Mouse (Mus musculus): ENCODE measurements around the gene Dhodh.

DNA sequence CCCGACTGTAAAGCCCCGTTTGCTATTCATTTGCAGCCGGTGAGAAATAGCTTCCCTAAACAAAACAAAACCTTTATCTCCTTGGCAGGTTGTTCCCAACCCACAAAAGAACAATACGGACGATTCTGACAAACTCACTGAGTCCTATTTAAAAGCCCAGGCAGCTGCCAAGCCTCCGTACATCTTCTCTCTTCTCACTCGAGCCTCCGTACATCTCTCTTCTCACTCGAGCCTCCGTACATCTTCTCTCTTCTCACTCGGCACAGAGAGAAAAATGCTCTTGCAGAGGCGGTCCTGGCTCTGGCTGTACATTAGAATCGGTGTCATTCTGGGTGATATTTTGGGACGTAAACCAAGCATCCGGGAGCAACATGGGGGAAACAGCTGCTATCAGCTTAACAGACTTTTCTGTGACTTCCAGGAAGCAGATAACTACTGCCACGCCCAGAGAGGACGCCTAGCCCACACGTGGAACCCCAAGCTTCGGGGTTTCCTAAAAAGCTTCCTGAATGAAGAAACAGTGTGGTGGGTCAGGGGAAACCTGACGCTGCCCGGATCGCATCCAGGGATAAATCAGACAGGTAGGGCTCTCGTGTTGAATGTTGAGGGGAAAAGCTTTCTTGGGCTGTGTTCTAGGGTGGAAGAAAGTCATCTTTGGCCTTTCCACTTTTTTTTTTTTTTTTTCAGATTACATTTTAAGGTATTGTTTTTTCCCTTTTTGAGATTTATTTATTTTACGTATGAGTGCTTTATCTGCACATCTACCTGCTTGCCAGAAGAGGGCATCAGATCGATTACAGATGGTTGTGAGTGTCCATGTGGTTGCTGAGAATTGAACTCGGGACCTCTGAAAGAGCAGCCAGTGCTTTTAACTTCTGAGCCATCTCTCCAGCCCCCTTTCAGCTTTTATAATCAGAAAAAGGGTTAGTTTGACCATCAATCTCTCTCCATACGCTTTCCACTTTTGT is 6.1 kb upstream of the Dhodh start, which contains the start of gene Pkd1l3:
- TF ChIP-seq CTCF (IDR thresholded peaks at IDR 0.05; ENCODE audit: extremely low read depth, insufficient read length, insufficient replicate concordance, low read depth, low read length): no peak
- TF ChIP-seq POLR2A (IDR thresholded peaks at IDR 0.05; ENCODE audit: low read depth, low read length): no peak

Data from small intestine, adult 2 months (tissue).